Mouse (Mus musculus) kidney, embryonic 15.5 days (tissue): ENCODE results near the gene Lhx3. TPM values are rescaled to one million over a fixed set of nuclear protein-coding genes. Genes with fewer than 3 reads are reported as not detected.

Experiments used
- ATAC-seq: fragments of 200-750 bp; cut with Nextera tagmentation; replicated peaks from 2 replicates; pipeline ENCODE4 v1.8.0; 2017; ENCODE audit warnings: moderate TSS enrichment; ENCODE audit not compliant: low FRiP score
- H3K27ac ChIP-seq: fragments of 300-500 bp; sonication (generic); 2 replicates; pipeline ENCODE4 v1.5.1; 2015; ENCODE audit warnings: mild to moderate bottlenecking, inconsistent platforms
- H3K27me3 ChIP-seq: fragments of 300-500 bp; sonication (generic); 2 replicates; pipeline ENCODE4 v1.6.1; 2015; ENCODE audit warnings: inconsistent platforms
- H3K36me3 ChIP-seq: fragments of 300-500 bp; sonication (generic); 2 replicates; pipeline ENCODE4 v1.6.1; 2015; ENCODE audit warnings: inconsistent platforms
- H3K4me1 ChIP-seq: fragments of 300-500 bp; sonication (generic); 2 replicates; pipeline ENCODE4 v1.6.1; 2015; ENCODE audit warnings: inconsistent platforms
- H3K4me2 ChIP-seq: fragments of 300-500 bp; sonication (generic); 2 replicates; pipeline ENCODE4 v1.6.1; 2015; ENCODE audit warnings: moderate library complexity, mild to moderate bottlenecking, inconsistent platforms
- H3K4me3 ChIP-seq: fragments of 300-500 bp; sonication (generic); replicated peaks from 2 replicates; pipeline ENCODE4 v1.5.1; 2015; ENCODE audit warnings: mild to moderate bottlenecking, inconsistent platforms
- H3K9ac ChIP-seq: fragments of 300-500 bp; sonication (generic); 2 replicates; pipeline ENCODE4 v1.6.1; 2015; ENCODE audit warnings: mild to moderate bottlenecking, inconsistent platforms
- H3K9me3 ChIP-seq: fragments of 300-500 bp; sonication (generic); replicated peaks from 2 replicates; pipeline ENCODE4 v1.6.1; 2016; ENCODE audit warnings: inconsistent platforms
- WGBS: fragments of 180-500 bp; shearing (Covaris S2); methylation state at CpG from one replicate; pipeline ENCODE4 v1.1.7; 2015; ENCODE audit warnings: mixed read lengths; 5-methylcytosine and 5-hydroxymethylcytosine counted together
- polyA plus RNA-seq: library from polyadenylated mRNA; unstranded; fragments of >200 nt; fragmentation: Nextera tagmentation; extraction: Ambion mirVana; gene quantifications from 2 replicates; pipeline ENCODE4 v1.2.1, GENCODE M21; 2015

Gene Lhx3
- not detected in 2 replicates for polyA plus RNA-seq

GRCm38 (mm10) chr2:26208126-26208789, at the start of gene Lhx3:
Gene Lhx3, minus strand, starts transcription at chr2:26208289.
- Histone ChIP-seq H3K9me3 (no peaks in the 10 kb centered on the region), H3K4me2 (no peak within 1 kb of the TSS), H3K4me3 (no peak within 1 kb of the TSS), H3K4me1 (peaks cover 7% of the 10 kb centered on the region; the same call in 1 of the 2 replicates), H3K9ac (no peak within 1 kb of the TSS), H3K36me3 (peaks cover 29% of the 10 kb centered on the region), H3K27ac (no peak within 1 kb of the TSS), H3K27me3 (peaks cover 48% of the 10 kb centered on the region)
- WGBS, result 5% methylated on average over 19 of the region's 19 CpGs
- ATAC-seq, result peak; percentile 92

GRCm38 (mm10) chr2:26257315-26258096, 49.4 kb upstream of the Lhx3 start:
- no peaks in the 10 kb centered on the region for H3K27me3 ChIP-seq
- no peak for ATAC-seq
- no peak overlapping the region for H3K9ac ChIP-seq
- WGBS, result 87% methylated on average over 16 of the region's 16 CpGs
- H3K4me2 ChIP-seq, result no peak overlapping the region
- H3K4me1 ChIP-seq, result no peaks in the 10 kb centered on the region
- no peaks in the 10 kb centered on the region for H3K9me3 ChIP-seq
- no peaks in the 10 kb centered on the region for H3K36me3 ChIP-seq
- no peak overlapping the region for H3K4me3 ChIP-seq
- H3K27ac ChIP-seq, result no peak overlapping the region

- H3K4me2 ChIP-seq, result no peak overlapping the region
- ATAC-seq, result no peak
- 50% methylated on average over 4 of the region's 4 CpGs for whole genome bisulfite sequencing
- no peaks in the 10 kb centered on the region for H3K27me3 ChIP-seq
- H3K9me3 ChIP-seq, result no peaks in the 10 kb centered on the region
- no peak overlapping the region for H3K4me3 ChIP-seq
- no peaks in the 10 kb centered on the region for H3K4me1 ChIP-seq
- no peak overlapping the region for H3K27ac ChIP-seq
- H3K36me3 ChIP-seq, result no peaks in the 10 kb centered on the region
- no peak overlapping the region for H3K9ac ChIP-seq
Observed at GRCm38 (mm10) chr2:26254816-26255215, 46.7 kb upstream of the Lhx3 start.

GRCm38 (mm10) chr2:26252514-26253206, 44.6 kb upstream of the Lhx3 start:
- Histone ChIP-seq H3K9me3 (no peaks in the 10 kb centered on the region), H3K27ac (no peak overlapping the region), H3K9ac (no peak overlapping the region), H3K4me3 (no peak overlapping the region), H3K4me2 (no peak overlapping the region), H3K27me3 (no peaks in the 10 kb centered on the region), H3K36me3 (no peaks in the 10 kb centered on the region), H3K4me1 (no peaks in the 10 kb centered on the region)
- no peak for ATAC-seq
- 60% methylated on average over 8 of the region's 8 CpGs for whole genome bisulfite sequencing

- Histone ChIP-seq H3K9me3 (no peaks in the 10 kb centered on the region), H3K9ac (no peak overlapping the region), H3K4me1 (no peaks in the 10 kb centered on the region), H3K4me2 (no peak overlapping the region), H3K4me3 (no peak overlapping the region), H3K27ac (no peak overlapping the region), H3K36me3 (no peaks in the 10 kb centered on the region), H3K27me3 (no peaks in the 10 kb centered on the region)
- 55% methylated on average over 3 of the region's 3 CpGs for WGBS
- ATAC-seq, result no peak
Observed at GRCm38 (mm10) chr2:26247531-26247930, 39.4 kb upstream of the Lhx3 start.

GRCm38 (mm10) chr2:26240841-26241240, 32.8 kb upstream of the Lhx3 start:
- no peaks in the 10 kb centered on the region for H3K9me3 ChIP-seq
- H3K36me3 ChIP-seq, result no peaks in the 10 kb centered on the region
- H3K27me3 ChIP-seq, result no peaks in the 10 kb centered on the region
- peaks cover 22% of the 10 kb centered on the region for H3K4me1 ChIP-seq
- no peak overlapping the region for H3K9ac ChIP-seq
- no peak overlapping the region for H3K4me2 ChIP-seq
- WGBS, result 66% methylated on average over 3 of the region's 3 CpGs
- H3K27ac ChIP-seq, result no peak overlapping the region
- H3K4me3 ChIP-seq, result no peak overlapping the region
- no peak for ATAC-seq

- no peak for ATAC-seq
- Histone ChIP-seq H3K9me3 (no peaks in the 10 kb centered on the region), H3K4me1 (peaks cover 22% of the 10 kb centered on the region), H3K4me2 (no peak overlapping the region), H3K27me3 (no peaks in the 10 kb centered on the region), H3K36me3 (no peaks in the 10 kb centered on the region), H3K4me3 (no peak overlapping the region), H3K27ac (no peak overlapping the region), H3K9ac (no peak overlapping the region)
- WGBS, result 38% methylated on average over 9 of the region's 9 CpGs
Observed at GRCm38 (mm10) chr2:26240330-26240729, 32.2 kb upstream of the Lhx3 start.

- H3K4me2 ChIP-seq, result peak within 1 kb of the TSS; percentile 90
- under 1% methylated on average over 36 of the region's 36 CpGs for WGBS
- ATAC-seq, result peak; percentile 91
- H3K9me3 ChIP-seq, result no peaks in the 10 kb centered on the region
- H3K4me1 ChIP-seq, result peaks cover 22% of the 10 kb centered on the region
- H3K27me3 ChIP-seq, result no peaks in the 10 kb centered on the region
- no peaks in the 10 kb centered on the region for H3K36me3 ChIP-seq
- H3K9ac ChIP-seq, result peak within 1 kb of the TSS; percentile 63
- peak within 1 kb of the TSS; percentile 70 for H3K27ac ChIP-seq
- peak within 1 kb of the TSS; percentile 71 for H3K4me3 ChIP-seq
Observed at GRCm38 (mm10) chr2:26237290-26237782, 29.2 kb upstream of the Lhx3 start, which contains the start of gene Qsox2. Gene Qsox2, minus strand, starts transcription at chr2:26237525.

- WGBS, result 1% methylated on average over 49 of the region's 51 CpGs
- peak; percentile 64 for ATAC-seq
- no peaks in the 10 kb centered on the region for H3K9me3 ChIP-seq
Observed at GRCm38 (mm10) chr2:26236681-26237289, 28.7 kb upstream of the Lhx3 start.

GRCm38 (mm10) chr2:26234771-26235170, 26.7 kb upstream of the Lhx3 start:
- peaks cover 13% of the 10 kb centered on the region for H3K4me1 ChIP-seq
- 74% methylated on average over 2 of the region's 2 CpGs for WGBS
- H3K36me3 ChIP-seq, result no peaks in the 10 kb centered on the region
- no peaks in the 10 kb centered on the region for H3K27me3 ChIP-seq
- no peaks in the 10 kb centered on the region for H3K9me3 ChIP-seq
- H3K4me3 ChIP-seq, result no peak overlapping the region
- H3K9ac ChIP-seq, result no peak overlapping the region
- no peak overlapping the region for H3K27ac ChIP-seq
- ATAC-seq, result no peak
- no peak overlapping the region for H3K4me2 ChIP-seq

More at GRCm38 (mm10) chr2:26236681-26237289, 28.7 kb upstream of the Lhx3 start:
- Histone ChIP-seq H3K9ac (peak overlapping the region; percentile 63), H3K4me2 (peak overlapping the region; percentile 90), H3K4me1 (peaks cover 22% of the 10 kb centered on the region), H3K27ac (peak overlapping the region; percentile 70), H3K27me3 (no peaks in the 10 kb centered on the region), H3K4me3 (peak overlapping the region; percentile 71), H3K36me3 (no peaks in the 10 kb centered on the region)

GRCm38 (mm10) chr2:26234253-26234652, 26.2 kb upstream of the Lhx3 start:
- ATAC-seq, result no peak
- 86% methylated on average over 5 of the region's 5 CpGs for WGBS
- H3K4me2 ChIP-seq, result no peak overlapping the region
- H3K4me1 ChIP-seq, result peaks cover 12% of the 10 kb centered on the region
- H3K9me3 ChIP-seq, result no peaks in the 10 kb centered on the region
- H3K4me3 ChIP-seq, result no peak overlapping the region
- H3K9ac ChIP-seq, result no peak overlapping the region
- no peak overlapping the region for H3K27ac ChIP-seq
- H3K27me3 ChIP-seq, result no peaks in the 10 kb centered on the region
- no peaks in the 10 kb centered on the region for H3K36me3 ChIP-seq
